Mouse (Mus musculus) limb, embryonic 11.5 days (tissue): ENCODE results near the gene Slc30a4. TPM values are rescaled to one million over a fixed set of nuclear protein-coding genes. Genes with fewer than 3 reads are reported as not detected.

ENCODE experiments used
- ATAC-seq: fragments of 200-750 bp; cut with Nextera tagmentation; 2 replicates; pipeline ENCODE4 v1.8.0; 2017; ENCODE audit warnings: low read depth; ENCODE audit not compliant: insufficient number of reproducible peaks, low FRiP score, low TSS enrichment
- DNase-seq: peaks from one replicate; pipeline ENCODE4 v3.0.0-alpha.2; 2015; ENCODE audit warnings: low spot score
- H3K27ac ChIP-seq: fragments of 300-500 bp; sonication (generic); replicated peaks from 2 replicates; pipeline ENCODE4 v1.5.1; 2014; ENCODE audit warnings: low read depth, mild to moderate bottlenecking, low read length
- H3K27me3 ChIP-seq: fragments of 300-500 bp; sonication (generic); 2 replicates; pipeline ENCODE4 v1.6.1; 2014; ENCODE audit warnings: mild to moderate bottlenecking, low read length, mixed read lengths; ENCODE audit not compliant: control insufficient read depth, insufficient read depth
- H3K36me3 ChIP-seq: fragments of 300-500 bp; sonication (generic); 2 replicates; pipeline ENCODE4 v1.6.1; 2014; ENCODE audit warnings: mild to moderate bottlenecking, low read length, moderate library complexity, mixed read lengths; ENCODE audit not compliant: control insufficient read depth, insufficient read depth
- H3K4me1 ChIP-seq: fragments of 300-500 bp; sonication (generic); 2 replicates; pipeline ENCODE4 v1.6.1; 2014; ENCODE audit warnings: low read length, mixed read lengths; ENCODE audit not compliant: control insufficient read depth, insufficient read depth
- H3K4me2 ChIP-seq: fragments of 300-500 bp; sonication (generic); 2 replicates; pipeline ENCODE4 v1.6.1; 2014; ENCODE audit warnings: low read depth, mild to moderate bottlenecking, moderate library complexity; ENCODE audit not compliant: severe bottlenecking
- H3K4me3 ChIP-seq: fragments of 300-500 bp; sonication (generic); 2 replicates; pipeline ENCODE4 v1.5.1; 2014; ENCODE audit warnings: low read depth, low read length
- H3K9ac ChIP-seq: fragments of 300-500 bp; sonication (generic); 2 replicates; pipeline ENCODE4 v1.6.1; 2014; ENCODE audit warnings: mild to moderate bottlenecking, low read length
- H3K9me3 ChIP-seq: fragments of 300-500 bp; sonication (generic); 2 replicates; pipeline ENCODE4 v1.6.1; 2016; ENCODE audit warnings: low read length; ENCODE audit not compliant: control insufficient read depth
- WGBS: fragments of 180-500 bp; shearing (Covaris S2); extraction: QIAGEN DNeasy Blood & Tissue Kit; methylation state at CpG from one replicate; pipeline ENCODE4 v1.1.7; 2014; 5-methylcytosine and 5-hydroxymethylcytosine counted together
- polyA plus RNA-seq: library from polyadenylated mRNA; unstranded; fragments of >200 nt; fragmentation: Nextera tagmentation; extraction: Ambion mirVana; gene quantifications from 2 replicates; pipeline ENCODE4 v1.2.1, GENCODE M21; 2014

Slc30a4 gene
- polyA plus RNA-seq, 1 experiment from 2014 or later: 8.8 TPM

DNA sequence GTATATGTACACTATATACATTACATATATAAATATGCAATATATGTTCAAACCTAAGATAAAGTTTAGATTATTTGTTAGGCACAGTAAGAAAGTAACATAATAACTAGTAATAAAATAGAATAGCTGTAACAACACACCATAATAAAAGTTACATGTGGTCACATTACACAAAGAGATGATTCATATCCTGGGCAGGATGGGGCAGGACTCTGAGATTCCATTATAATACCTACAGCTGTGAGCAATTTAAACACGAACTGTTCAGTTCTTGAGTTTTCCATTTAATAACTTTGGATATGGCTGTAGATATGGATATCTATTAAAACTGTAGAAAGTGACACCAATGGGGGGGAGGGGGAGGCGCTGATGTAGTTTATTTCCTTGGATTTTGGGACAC, 4.9 kb downstream of the Slc30a4 start:
- H3K27ac ChIP-seq: no peak overlapping the region
- 82% methylated on average over 2 of the region's 2 CpGs for WGBS
- H3K4me1 ChIP-seq: no peaks in the 10 kb centered on the region
- no peak for ATAC-seq
- H3K9ac ChIP-seq: no peak overlapping the region
- no peak for DNase-seq
- H3K4me3 ChIP-seq: no peak overlapping the region
- H3K36me3 ChIP-seq: no peaks in the 10 kb centered on the region
- no peak overlapping the region for H3K4me2 ChIP-seq
- no peaks in the 10 kb centered on the region for H3K9me3 ChIP-seq
- H3K27me3 ChIP-seq: no peaks in the 10 kb centered on the region

DNA sequence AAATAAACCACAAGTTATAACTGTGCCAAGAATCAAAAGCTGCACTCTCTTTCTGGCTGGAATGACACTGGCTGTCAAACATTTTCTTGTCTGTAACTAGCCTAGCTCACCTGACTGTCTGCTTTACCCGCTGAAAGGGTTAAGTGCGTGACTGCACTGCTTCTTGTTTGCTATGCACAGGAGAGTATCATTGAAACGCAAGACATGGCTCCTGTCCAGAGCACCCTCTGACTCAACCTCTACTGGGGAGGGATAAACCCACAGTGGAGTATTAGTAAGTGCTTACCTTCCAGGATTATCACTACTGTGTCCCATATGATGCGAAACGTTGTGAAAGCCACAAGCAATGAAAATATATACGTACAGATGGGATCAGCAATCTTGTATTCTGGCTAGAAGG, 15.8 kb downstream of the Slc30a4 start:
- no peak for ATAC-seq
- Histone ChIP-seq H3K4me1 (no peaks in the 10 kb centered on the region), H3K9me3 (peaks cover 5% of the 10 kb centered on the region), H3K27me3 (no peaks in the 10 kb centered on the region), H3K4me2 (no peak overlapping the region), H3K36me3 (no peaks in the 10 kb centered on the region), H3K4me3 (no peak overlapping the region), H3K9ac (no peak overlapping the region), H3K27ac (no peak overlapping the region)
- no peak for DNase-seq
- WGBS: 83% methylated on average over 6 of the region's 6 CpGs

DNA sequence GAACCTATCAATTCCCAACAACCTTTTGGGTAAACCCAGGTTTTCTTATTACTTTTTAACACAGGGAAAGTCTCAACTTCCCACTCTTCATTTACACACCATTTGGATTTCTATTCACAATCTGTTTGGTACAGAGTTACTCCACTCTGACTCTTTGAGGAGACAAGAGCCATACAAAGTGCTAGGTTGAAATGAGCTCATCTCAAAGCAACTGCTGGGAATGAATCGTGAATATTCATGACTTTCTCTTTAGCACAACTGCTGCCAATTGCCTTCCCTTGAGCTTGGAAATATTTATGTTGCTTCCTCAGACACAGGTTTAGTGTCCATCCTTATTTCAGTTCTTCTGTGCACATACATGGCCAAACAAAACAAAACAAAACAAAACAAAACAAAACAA, 18.8 kb downstream of the Slc30a4 start:
- no peak overlapping the region for H3K4me2 ChIP-seq
- WGBS: 76% methylated on average over 1 of the region's 1 CpGs
- no peak for ATAC-seq

DNA sequence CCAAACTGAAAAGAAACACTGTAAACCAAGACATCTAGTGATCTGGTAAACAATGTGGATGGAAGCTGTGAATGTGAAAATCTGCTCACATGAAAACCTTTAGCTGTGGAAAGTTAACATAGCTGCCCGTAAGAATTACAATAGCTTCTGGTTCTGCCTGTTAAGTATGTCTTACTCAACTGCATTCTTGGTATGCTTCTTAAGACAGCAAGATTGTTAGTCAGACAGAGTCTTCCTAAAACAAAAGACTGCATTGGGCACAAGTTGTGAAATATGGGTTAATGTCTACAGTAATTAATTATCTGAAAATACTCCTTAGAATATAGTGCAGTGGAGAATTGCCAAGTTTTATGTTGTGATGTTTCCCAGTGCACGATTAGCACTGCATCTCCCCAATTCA, 19.9 kb downstream of the Slc30a4 start:
- no peaks in the 10 kb centered on the region for H3K4me1 ChIP-seq
- 85% methylated on average over 2 of the region's 2 CpGs for WGBS
- ATAC-seq (no peak), DNase-seq (no peak)
- no peaks in the 10 kb centered on the region for H3K27me3 ChIP-seq
- peaks cover 9% of the 10 kb centered on the region for H3K9me3 ChIP-seq
- H3K4me3 ChIP-seq: no peak overlapping the region
- no peak overlapping the region for H3K9ac ChIP-seq
- H3K36me3 ChIP-seq: no peaks in the 10 kb centered on the region
- H3K27ac ChIP-seq: no peak overlapping the region
- H3K4me2 ChIP-seq: no peak overlapping the region

More for the DNA sequence above, 18.8 kb downstream of the Slc30a4 start:
- H3K4me3 ChIP-seq: no peak overlapping the region
- DNase-seq: no peak
- no peak overlapping the region for H3K27ac ChIP-seq
- no peak overlapping the region for H3K9ac ChIP-seq
- no peaks in the 10 kb centered on the region for H3K27me3 ChIP-seq
- H3K4me1 ChIP-seq: no peaks in the 10 kb centered on the region
- peaks cover 9% of the 10 kb centered on the region for H3K9me3 ChIP-seq
- no peaks in the 10 kb centered on the region for H3K36me3 ChIP-seq

DNA sequence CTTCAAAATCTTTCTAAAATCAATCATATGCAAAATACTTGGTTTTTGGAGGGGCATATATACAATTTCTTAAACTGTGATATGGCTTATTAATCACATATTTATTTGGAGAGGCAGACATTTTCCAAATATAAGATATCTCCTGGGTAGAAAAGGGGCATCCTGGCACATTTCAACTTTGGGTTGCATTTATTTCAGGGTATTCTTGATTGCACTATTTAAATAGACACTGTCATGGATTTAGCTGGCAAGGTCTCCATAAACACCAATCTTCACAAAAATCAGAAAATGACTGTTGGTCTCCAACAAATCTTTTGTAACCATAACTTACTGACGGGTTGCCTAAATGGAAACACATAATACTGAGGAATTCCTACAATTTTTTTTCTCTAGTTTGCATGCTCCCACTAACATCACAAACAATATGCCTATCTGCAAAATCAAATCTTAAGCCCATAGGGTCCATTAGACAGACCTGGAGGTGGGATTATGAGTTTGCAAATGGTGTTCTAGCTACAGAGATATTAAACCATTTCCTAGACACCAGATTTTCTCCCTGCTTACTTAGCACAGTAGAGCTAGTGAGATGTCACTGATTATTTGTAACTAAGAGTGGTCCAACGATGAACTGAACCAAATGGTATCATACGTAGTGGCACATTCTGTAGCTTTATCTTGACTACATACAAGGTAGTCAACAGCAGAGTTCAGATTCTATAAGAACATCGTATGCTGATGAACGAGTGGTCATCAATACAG, 20.9 kb downstream of the Slc30a4 start:
- H3K27me3 ChIP-seq: no peaks in the 10 kb centered on the region
- H3K27ac ChIP-seq: no peak overlapping the region
- no peaks in the 10 kb centered on the region for H3K4me1 ChIP-seq
- no peak overlapping the region for H3K4me3 ChIP-seq
- DNase-seq: no peak
- H3K4me2 ChIP-seq: no peak overlapping the region
- H3K9ac ChIP-seq: no peak overlapping the region
- H3K36me3 ChIP-seq: no peaks in the 10 kb centered on the region
- ATAC-seq: 0 out of 2 replicates have a peak, but pooled peaks have one; percentile 47
- H3K9me3 ChIP-seq: peaks cover 9% of the 10 kb centered on the region
- 87% methylated on average over 5 of the region's 5 CpGs for WGBS

DNA sequence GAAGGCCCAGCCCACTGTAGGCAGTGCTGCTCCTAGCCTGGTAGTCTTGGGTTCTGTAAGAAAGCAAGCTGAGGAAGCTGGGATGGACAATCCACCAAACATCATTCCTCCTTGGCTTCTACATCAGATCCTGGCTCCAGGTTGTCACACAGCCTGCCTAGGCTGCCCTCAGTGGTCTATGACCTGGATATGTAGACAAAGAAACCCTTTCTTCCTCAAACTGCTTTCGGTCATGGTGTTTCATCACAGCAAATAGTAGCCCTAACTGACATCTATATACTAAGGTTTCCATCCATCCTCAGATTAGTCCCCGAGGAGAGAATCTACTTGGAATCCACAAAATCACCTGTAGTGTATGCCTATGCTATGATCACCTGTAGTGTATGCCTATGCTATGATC, 27.3 kb downstream of the Slc30a4 start:
- Histone ChIP-seq H3K4me1 (no peaks in the 10 kb centered on the region), H3K4me2 (no peak overlapping the region), H3K9ac (no peak overlapping the region), H3K9me3 (no peaks in the 10 kb centered on the region), H3K4me3 (no peak overlapping the region), H3K27ac (no peak overlapping the region), H3K36me3 (no peaks in the 10 kb centered on the region), H3K27me3 (no peaks in the 10 kb centered on the region)
- no peak for ATAC-seq
- WGBS: 89% methylated on average over 2 of the region's 2 CpGs
- no peak for DNase-seq

DNA sequence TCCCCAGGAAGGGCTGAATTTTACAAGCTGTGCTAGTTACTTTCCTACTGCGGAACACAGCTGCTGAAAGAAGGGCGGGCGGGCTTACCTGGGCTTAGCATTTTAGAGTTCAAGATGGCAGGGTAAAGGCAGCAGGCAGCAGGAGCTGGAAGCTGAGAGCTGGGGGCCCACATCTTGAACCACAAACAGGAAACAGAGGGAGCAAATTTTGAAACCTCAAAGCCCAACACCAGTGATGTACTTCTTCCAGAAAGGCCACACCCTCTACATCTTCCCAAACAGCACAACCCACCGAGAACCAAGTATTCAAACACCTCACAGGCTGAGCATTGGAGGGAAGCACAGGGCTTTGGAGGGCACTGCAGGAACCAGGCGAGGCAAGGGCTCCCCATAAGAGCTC, 29.6 kb downstream of the Slc30a4 start:
- Histone ChIP-seq H3K9ac (no peak overlapping the region), H3K9me3 (no peaks in the 10 kb centered on the region), H3K27ac (no peak overlapping the region), H3K4me2 (no peak overlapping the region), H3K27me3 (no peaks in the 10 kb centered on the region), H3K36me3 (no peaks in the 10 kb centered on the region), H3K4me3 (no peak overlapping the region), H3K4me1 (no peaks in the 10 kb centered on the region)
- WGBS: 69% methylated on average over 5 of the region's 5 CpGs
- DNase-seq (no peak), ATAC-seq (no peak)

DNA sequence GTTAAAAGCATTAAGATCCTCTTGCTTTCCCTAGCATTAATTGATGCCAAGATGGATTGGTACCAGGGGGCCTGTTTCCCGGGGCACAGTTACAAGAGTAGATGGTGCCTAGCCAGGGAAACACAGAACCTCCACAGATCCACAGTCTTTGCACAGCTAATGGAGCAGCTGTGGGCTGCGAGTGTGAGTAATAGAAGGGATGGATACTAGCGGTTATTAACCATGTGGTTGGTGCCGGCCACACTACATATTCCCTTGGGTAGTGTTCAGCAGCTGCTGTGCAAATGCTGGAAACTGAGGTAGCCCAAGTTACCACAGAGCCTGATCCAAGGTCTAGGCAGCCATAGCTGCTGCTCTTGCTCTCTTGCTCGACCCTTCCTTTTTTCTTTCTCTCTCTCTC, 30.7 kb downstream of the Slc30a4 start:
- Histone ChIP-seq H3K9ac (no peak overlapping the region), H3K4me1 (no peaks in the 10 kb centered on the region), H3K4me3 (no peak overlapping the region), H3K9me3 (no peaks in the 10 kb centered on the region), H3K27me3 (no peaks in the 10 kb centered on the region), H3K36me3 (no peaks in the 10 kb centered on the region), H3K4me2 (no peak overlapping the region), H3K27ac (no peak overlapping the region)
- no peak for ATAC-seq
- no peak for DNase-seq
- WGBS: 76% methylated on average over 5 of the region's 5 CpGs

DNA sequence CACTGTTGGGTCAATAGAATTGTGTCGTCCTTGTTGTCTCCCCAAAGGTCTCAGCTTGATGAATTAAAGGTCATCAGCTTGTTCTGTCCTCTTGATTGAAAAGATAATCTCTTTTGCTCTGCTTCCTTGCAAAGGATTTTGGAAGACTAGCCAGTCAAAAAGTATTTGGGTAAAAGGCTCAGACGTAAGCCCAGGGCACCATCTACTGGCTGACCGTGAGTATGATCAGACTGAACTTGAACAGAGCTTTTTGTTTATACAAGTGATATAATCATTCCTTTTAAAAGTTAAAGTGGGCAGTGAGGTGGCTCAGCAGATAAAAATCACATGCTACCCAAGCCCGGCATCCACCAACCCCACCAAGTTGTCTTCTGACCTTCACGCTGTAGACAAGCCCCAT, 34.6 kb downstream of the Slc30a4 start:
- Histone ChIP-seq H3K27me3 (no peaks in the 10 kb centered on the region), H3K36me3 (no peaks in the 10 kb centered on the region), H3K4me3 (no peak overlapping the region), H3K4me2 (no peak overlapping the region), H3K4me1 (no peaks in the 10 kb centered on the region), H3K27ac (no peak overlapping the region), H3K9me3 (no peaks in the 10 kb centered on the region), H3K9ac (no peak overlapping the region)
- DNase-seq: peak; percentile 54
- no peak for ATAC-seq
- 60% methylated on average over 5 of the region's 5 CpGs for WGBS
